In genomic region chr3:148385712-148386111, GRCm38 (mm10) we compare ENCODE assay signal across 14 mouse cellular contexts.
A peak's percentile ranks its signal among the peaks of the same experiment; 100 is the strongest.
DNase-seq lines count a peak whose midpoint lies in the region; ATAC-seq and TF ChIP-seq lines count a peak whose summit lies in the region.
"Had no signal": no experiment of that assay in that cellular context is flagged by ENCODE, and none has a peak within 500 bp of the region (broad histone marks: within the 10 kb centered on the region; RNA-seq: fewer than 3 reads in every experiment).

No protein-coding gene starts in this region.

- no peak overlapping the region for H3K4me3 ChIP-seq in kidney, postnatal 0 days (replicated peaks; ENCODE audit: low read depth, low read length)
- no peak overlapping the region for H3K4me3 ChIP-seq in bone marrow macrophage, adult 2 months (ENCODE audit: insufficient read depth, low read length)
- no peak overlapping the region for H3K4me3 ChIP-seq in midbrain, embryonic 14.5 days (replicated peaks; ENCODE audit: low read depth, low read length)
- H3K4me3 ChIP-seq: embryonic facial prominence, embryonic 15.5 days; hindbrain, embryonic 10.5 days; lung, embryonic 15.5 days had no signal

- no peaks in the 10 kb centered on the region for H3K4me1 ChIP-seq in kidney, postnatal 0 days (replicated peaks; ENCODE audit: insufficient read depth, low read length)
- peaks cover 4% of the 10 kb centered on the region for H3K4me1 ChIP-seq in bone marrow macrophage, adult 2 months (ENCODE audit: control insufficient read depth, insufficient read depth, low read length)
- no peaks in the 10 kb centered on the region for H3K4me1 ChIP-seq in midbrain, embryonic 14.5 days (ENCODE audit: control insufficient read depth, insufficient read depth, low read length)

- H3K4me2 ChIP-seq in kidney, postnatal 0 days (ENCODE audit: low read length) = no peak overlapping the region
- H3K4me2 ChIP-seq in midbrain, embryonic 14.5 days (ENCODE audit: low read length) = no peak overlapping the region
- H3K4me2 ChIP-seq: embryonic facial prominence, embryonic 15.5 days; lung, embryonic 15.5 days had no signal

- WGBS in kidney, postnatal 0 days = 96% methylated on average over 7 of the region's 7 CpGs
- WGBS in midbrain, embryonic 14.5 days = 96% methylated on average over 7 of the region's 7 CpGs

- ATAC-seq in kidney, postnatal 0 days (replicated peaks; ENCODE audit: low FRiP score, low read depth) = no peak
- no peak for ATAC-seq in midbrain, embryonic 14.5 days (ENCODE audit: low FRiP score, low TSS enrichment)
- ATAC-seq in monocyte, adult 5-6 weeks (replicated peaks; ENCODE audit: insufficient number of reproducible peaks, low FRiP score, low TSS enrichment, poor library complexity, severe bottlenecking) = no peak

- TF ChIP-seq POLR2A in bone marrow macrophage, adult 2 months (IDR thresholded peaks at IDR 0.05; ENCODE audit: borderline replicate concordance, low read depth, low read length) = no peak

- DNase-seq in kidney, postnatal 0 days (ENCODE audit: low spot score) = no peak
- DNase-seq in kidney, adult 9 months = no peak
- peak; percentile 6 for DNase-seq in thymus, postnatal 14 days
- no peak for DNase-seq in thymus, postnatal 0 days (ENCODE audit: low spot score)
- DNase-seq in thymus, postnatal 4 days = peak; percentile 45
- no peak for DNase-seq in midbrain, embryonic 14.5 days
- DNase-seq: adrenal gland, postnatal 25 days; cerebellum, adult 9-10 months; spleen, adult 18-20 months had no signal

- H3K27me3 ChIP-seq in kidney, postnatal 0 days (ENCODE audit: insufficient read depth, low read length) = no peaks in the 10 kb centered on the region
- no peaks in the 10 kb centered on the region for H3K27me3 ChIP-seq in midbrain, embryonic 14.5 days (ENCODE audit: control insufficient read depth, insufficient read depth, low read length)
- H3K27me3 ChIP-seq: embryonic facial prominence, embryonic 15.5 days; lung, embryonic 15.5 days had no signal

- H3K27ac ChIP-seq in kidney, postnatal 0 days = no peak overlapping the region
- no peak overlapping the region for H3K27ac ChIP-seq in bone marrow macrophage, adult 2 months (ENCODE audit: insufficient read depth, low read depth, low read length)
- H3K27ac ChIP-seq in midbrain, embryonic 14.5 days (replicated peaks; ENCODE audit: low read depth, low read length) = no peak overlapping the region
- H3K27ac ChIP-seq: embryonic facial prominence, embryonic 15.5 days; hindbrain, embryonic 10.5 days; lung, embryonic 15.5 days had no signal

- no peaks in the 10 kb centered on the region for H3K9me3 ChIP-seq in kidney, postnatal 0 days (replicated peaks; ENCODE audit: low read length)
- H3K9me3 ChIP-seq in midbrain, embryonic 14.5 days (ENCODE audit: control insufficient read depth, low read length) = no peaks in the 10 kb centered on the region
- H3K9me3 ChIP-seq: embryonic facial prominence, embryonic 15.5 days; lung, embryonic 15.5 days had no signal

- peak; percentile 24; the same call in 1 of the 2 replicates for TF ChIP-seq CTCF in kidney, postnatal 0 days (IDR thresholded peaks at IDR 0.05; ENCODE audit: low read depth)
- peak; percentile 54 for TF ChIP-seq CTCF in bone marrow macrophage, adult 2 months (IDR thresholded peaks at IDR 0.05; ENCODE audit: low read depth, low read length)

- H3K9ac ChIP-seq in kidney, postnatal 0 days (ENCODE audit: low read depth, low read length) = no peak overlapping the region
- no peak overlapping the region for H3K9ac ChIP-seq in midbrain, embryonic 14.5 days (replicated peaks; ENCODE audit: low read length)
- H3K9ac ChIP-seq: embryonic facial prominence, embryonic 15.5 days; lung, embryonic 15.5 days had no signal

- H3K36me3 ChIP-seq in kidney, postnatal 0 days (ENCODE audit: insufficient read depth, low read length) = no peaks in the 10 kb centered on the region
- no peaks in the 10 kb centered on the region for H3K36me3 ChIP-seq in midbrain, embryonic 14.5 days (ENCODE audit: control insufficient read depth, insufficient read depth, low read length)
- H3K36me3 ChIP-seq: embryonic facial prominence, embryonic 15.5 days; hindbrain, embryonic 10.5 days; lung, embryonic 15.5 days had no signal

Comparison
In these comparisons a context has a peak if more than half of its experiments do, and no peak if none do; other contexts are left out.
1. DNase-seq: peak in thymus, postnatal 14 days (single experiment) and thymus, postnatal 4 days (single experiment); none in kidney, postnatal 0 days (single experiment), kidney, adult 9 months (single experiment), thymus, postnatal 0 days (single experiment) and midbrain, embryonic 14.5 days (single experiment).